ENCODE assay signal across 16 mouse cellular contexts in the genomic region with DNA sequence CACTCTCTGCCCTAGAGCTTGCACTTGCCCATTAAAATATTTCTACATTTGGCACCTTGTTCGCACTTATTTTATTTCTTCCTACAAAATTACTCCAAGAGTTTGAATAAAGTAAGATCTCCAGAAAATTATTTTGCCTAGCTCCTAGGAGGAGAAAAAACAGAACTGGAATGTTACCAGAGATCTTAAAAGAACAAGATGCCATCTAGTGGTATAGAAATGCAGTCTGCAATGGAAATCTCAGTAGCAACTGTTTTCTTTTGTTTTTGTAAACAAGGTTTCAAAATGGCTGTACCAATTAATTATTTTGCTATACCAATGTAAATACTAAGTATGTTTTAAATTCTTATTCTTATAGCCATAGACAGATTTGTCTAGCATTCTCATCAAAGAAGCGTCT. TPM values are rescaled to one million over a fixed set of nuclear protein-coding genes. Genes with fewer than 3 reads are reported as not detected.
DNase-seq lines count a peak whose midpoint lies in the region; ATAC-seq and TF ChIP-seq lines count a peak whose summit lies in the region.
"Had no signal": no experiment of that assay in that cellular context is flagged by ENCODE, and none has a peak within 500 bp of the region (broad histone marks: within the 10 kb centered on the region; RNA-seq: fewer than 3 reads in every experiment).

No protein-coding gene starts in this region.

- no peaks in the 10 kb centered on the region for H3K36me3 ChIP-seq in thymus, adult 2 months (ENCODE audit: control insufficient read depth, insufficient read depth, low read length)
- H3K36me3 ChIP-seq: embryonic facial prominence, embryonic 12.5 days; heart, embryonic 15.5 days; intestine, embryonic 15.5 days; liver, embryonic 15.5 days; midbrain, embryonic 13.5 days had no signal

- no peak overlapping the region for H3K27ac ChIP-seq in thymus, adult 2 months (ENCODE audit: control insufficient read depth, insufficient read depth, low read length)
- H3K27ac ChIP-seq: embryonic facial prominence, embryonic 12.5 days; heart, embryonic 15.5 days; intestine, embryonic 15.5 days; liver, embryonic 15.5 days; midbrain, embryonic 13.5 days had no signal

- H3K4me1 ChIP-seq in thymus, adult 2 months (replicated peaks; ENCODE audit: control insufficient read depth, insufficient read depth, low read length) = no peaks in the 10 kb centered on the region
- H3K4me1 ChIP-seq: embryonic facial prominence, embryonic 12.5 days; heart, embryonic 15.5 days; intestine, embryonic 15.5 days; liver, embryonic 15.5 days; midbrain, embryonic 13.5 days had no signal

- no peak for ATAC-seq in CD4-positive, CD25-positive, alpha-beta regulatory T cell, adult 4 months
- ATAC-seq: intestine, embryonic 15.5 days; midbrain, embryonic 13.5 days had no signal

- no peak for TF ChIP-seq POLR2A in thymus, adult 2 months (IDR thresholded peaks at IDR 0.05; ENCODE audit: control insufficient read depth, extremely low read depth, insufficient read depth, low read length, poor library complexity)

- H3K4me3 ChIP-seq in thymus, adult 2 months (ENCODE audit: control insufficient read depth, insufficient read depth, low read length) = no peak overlapping the region
- H3K4me3 ChIP-seq: embryonic facial prominence, embryonic 12.5 days; heart, embryonic 15.5 days; intestine, embryonic 15.5 days; liver, embryonic 15.5 days; midbrain, embryonic 13.5 days had no signal

- no peak for TF ChIP-seq CTCF in thymus, adult 2 months (IDR thresholded peaks at IDR 0.05; ENCODE audit: borderline replicate concordance, control insufficient read depth, extremely low read depth, insufficient read depth, low read length, poor library complexity)

- H3K27me3 ChIP-seq in thymus, adult 2 months (ENCODE audit: control insufficient read depth, insufficient read depth, low read length) = no peaks in the 10 kb centered on the region
- H3K27me3 ChIP-seq: embryonic facial prominence, embryonic 12.5 days; heart, embryonic 15.5 days; intestine, embryonic 15.5 days; liver, embryonic 15.5 days; midbrain, embryonic 13.5 days had no signal

- DNase-seq in CD4-positive, CD25-positive, alpha-beta regulatory T cell, adult 2 months (ENCODE audit: low read depth, low spot score) = peak; percentile 24
- peak; percentile 5 for DNase-seq in kidney, adult 9 months
- DNase-seq in kidney, postnatal 4 days = no peak
- DNase-seq in 416B (ENCODE audit: low read depth) = peak; percentile 20
- DNase-seq in fibroblast of lung, adult 2 months (ENCODE audit: low read depth) = peak; percentile 3
- no peak for DNase-seq in thymus, adult 2 months
- no peak for DNase-seq in frontal cortex, postnatal 36 days (ENCODE audit: low spot score in 2 of 2)
- DNase-seq: spleen, adult 18-20 months; thymus, postnatal 25 days had no signal

- WGBS in thymus, adult 2 months = 74% methylated on average over 2 of the region's 2 CpGs

RNA-seq across cellular contexts. Expression of a gene that starts 7.0 kb away (rescaled TPM):
- not detected for polyA plus RNA-seq in CD4-positive, CD25-positive, alpha-beta regulatory T cell, adult 4 months (2017; shearing (Covaris generic))
- not detected in 2 replicates for polyA plus RNA-seq in thymus, adult 2 months (2012; rRNA removed)
- polyA plus RNA-seq: embryonic facial prominence, embryonic 12.5 days; frontal cortex, adult 2 months; heart, embryonic 15.5 days; intestine, embryonic 15.5 days; liver, embryonic 15.5 days; midbrain, embryonic 13.5 days had no signal

RNA-seq across cellular contexts. Expression of a gene that starts 17.2 kb away (rescaled TPM):
- not detected for polyA plus RNA-seq in CD4-positive, CD25-positive, alpha-beta regulatory T cell, adult 4 months (2017; shearing (Covaris generic))
- not detected in 2 replicates for polyA plus RNA-seq in thymus, adult 2 months (2012; rRNA removed)
- polyA plus RNA-seq: frontal cortex, adult 2 months; heart, embryonic 15.5 days; intestine, embryonic 15.5 days; liver, embryonic 15.5 days; midbrain, embryonic 13.5 days had no signal

RNA-seq across cellular contexts. Expression of a gene that starts 19.6 kb away (rescaled TPM):
- polyA plus RNA-seq in CD4-positive, CD25-positive, alpha-beta regulatory T cell, adult 4 months (2017; shearing (Covaris generic)) = not detected
- polyA plus RNA-seq in thymus, adult 2 months (2012; rRNA removed) = not detected in 2 replicates
- polyA plus RNA-seq: embryonic facial prominence, embryonic 12.5 days; frontal cortex, adult 2 months; heart, embryonic 15.5 days; intestine, embryonic 15.5 days; liver, embryonic 15.5 days; midbrain, embryonic 13.5 days had no signal

RNA-seq across cellular contexts. Expression of a gene that starts 27.6 kb away (rescaled TPM):
- polyA plus RNA-seq in CD4-positive, CD25-positive, alpha-beta regulatory T cell, adult 4 months (2017; shearing (Covaris generic)) = not detected
- 0.11 TPM in 1 of 2 replicates, not detected in the other for polyA plus RNA-seq in thymus, adult 2 months (2012; rRNA removed)
- polyA plus RNA-seq: embryonic facial prominence, embryonic 12.5 days; frontal cortex, adult 2 months; heart, embryonic 15.5 days; intestine, embryonic 15.5 days; liver, embryonic 15.5 days; midbrain, embryonic 13.5 days had no signal

RNA-seq across cellular contexts. Expression of a gene that starts 37.3 kb away (rescaled TPM):
- polyA plus RNA-seq in CD4-positive, CD25-positive, alpha-beta regulatory T cell, adult 4 months (2017; shearing (Covaris generic)) = not detected
- not detected in 2 replicates for polyA plus RNA-seq in thymus, adult 2 months (2012; rRNA removed)
- polyA plus RNA-seq: frontal cortex, adult 2 months; heart, embryonic 15.5 days; intestine, embryonic 15.5 days; liver, embryonic 15.5 days; midbrain, embryonic 13.5 days had no signal

Comparison
In these comparisons a context has a peak if more than half of its experiments do, and no peak if none do; other contexts are left out.
1. DNase-seq: peak in CD4-positive, CD25-positive, alpha-beta regulatory T cell, adult 2 months (single experiment), kidney, adult 9 months (single experiment), 416B (single experiment) and fibroblast of lung, adult 2 months (single experiment); none in kidney, postnatal 4 days (0 of 2), thymus, adult 2 months (single experiment) and frontal cortex, postnatal 36 days (0 of 2).